Mouse (Mus musculus) megakaryocyte, adult 5-6 weeks (primary cell): ENCODE data around the gene Coq8a. TPM values are rescaled to one million over a fixed set of nuclear protein-coding genes. Genes with fewer than 3 reads are reported as not detected.

Experiments used
- ATAC-seq: 2 replicates; pipeline ENCODE4 v1.8.0; 2016; ENCODE audit warnings: mild to moderate bottlenecking, inconsistent platforms; ENCODE audit not compliant: poor library complexity, severe bottlenecking
- total RNA-seq, 2 experiments: library from RNA; stranded (forward) in 1 of 2; stranded (reverse) in 1 of 2; fragments of 153-499, 151-499 nt in 1 of 2; fragments of 221-1000, 200-1000 nt in 1 of 2; gene quantifications; 2 replicates each; pipeline versions ENCODE4 v1.2.3 to v1.2.4; 2015 to 2017

Coq8a gene
- total RNA-seq, 2 experiments from 2014 or later, result 0.84 to 1.5 TPM

DNA sequence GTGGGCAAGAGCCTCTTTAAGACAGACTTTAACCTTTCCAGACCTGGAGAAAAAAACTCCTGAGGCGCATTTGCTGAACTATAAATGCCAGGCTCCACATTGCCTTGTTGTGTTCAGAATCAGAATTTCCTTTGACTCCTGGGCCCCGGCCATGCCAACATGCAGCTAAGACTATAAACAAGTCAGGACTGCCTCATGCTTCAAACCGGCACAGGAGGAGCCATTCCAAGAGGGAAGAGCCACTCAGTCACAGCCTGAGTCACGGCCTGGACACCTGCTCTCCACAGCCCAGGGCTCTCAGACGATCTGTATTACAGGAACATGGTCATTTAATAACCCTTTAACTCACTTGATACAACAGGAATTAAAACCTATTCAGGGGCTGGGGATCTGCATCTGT, 1.3 kb upstream of the Coq8a start:
- ATAC-seq, result no peak

GRCm38 (mm10) chr1:180199715-180200050, 281 bp upstream of the Coq8a start:
- no peak for ATAC-seq

- ATAC-seq, result no peak
These were observed 1.4 kb downstream of the Coq8a start for GRCm38 (mm10) chr1:180197956-180198355.

DNA sequence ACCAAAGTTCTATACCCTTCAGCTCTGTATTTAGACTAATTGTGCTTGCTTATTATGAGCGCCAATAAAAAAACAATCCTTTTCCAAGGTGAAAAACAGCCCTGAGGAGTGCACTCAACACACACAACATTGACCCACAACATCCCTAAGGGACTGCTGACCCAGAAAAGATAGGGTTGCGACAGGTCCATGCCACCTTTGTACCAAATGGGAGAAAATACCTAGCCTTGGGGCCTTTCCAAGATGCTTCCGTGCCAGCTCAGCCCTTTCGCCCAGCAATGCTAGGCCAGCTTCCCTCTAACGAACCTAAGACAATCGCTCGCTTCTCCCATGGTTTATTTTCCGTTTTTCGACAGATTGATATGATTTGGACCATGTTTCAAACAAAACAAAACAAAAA, 2.9 kb downstream of the Coq8a start:
- no peak for ATAC-seq

DNA sequence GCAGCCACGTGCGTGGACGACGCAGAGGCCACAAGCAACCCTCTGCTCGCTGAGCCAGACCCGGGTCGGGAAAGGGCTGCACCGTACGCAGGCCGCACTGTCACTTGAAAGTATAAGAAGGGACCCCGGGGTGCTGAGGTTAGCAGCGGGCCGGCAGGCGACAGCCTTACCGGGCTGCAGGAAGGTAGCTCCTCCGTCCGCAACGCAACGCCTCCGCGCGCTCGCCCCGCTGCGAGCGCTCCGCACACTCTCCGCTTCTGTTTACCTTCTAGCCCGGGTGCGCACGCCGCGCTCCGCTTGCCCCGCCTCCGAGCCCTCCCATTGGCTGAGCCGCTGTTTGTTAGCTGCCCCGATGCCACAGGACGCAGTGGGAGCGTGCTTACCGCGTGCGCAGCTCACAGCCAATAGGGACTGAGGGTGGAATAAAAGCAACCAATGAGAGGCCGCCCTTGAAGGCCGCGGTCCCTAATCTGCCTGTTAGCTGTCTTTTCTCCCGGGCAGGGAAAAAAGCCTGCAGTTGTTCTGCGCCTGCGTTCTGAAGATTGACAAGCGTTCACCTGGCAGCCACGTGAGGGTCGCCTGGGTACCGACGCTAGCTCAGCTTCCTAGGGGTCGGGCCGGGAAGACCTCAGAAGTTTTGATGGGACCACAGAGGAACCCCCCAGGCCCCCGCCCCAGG, 3.6 kb downstream of the Coq8a start:
- peak; percentile 96 for ATAC-seq

GRCm38 (mm10) chr1:180194781-180195471, 4.5 kb downstream of the Coq8a start:
- ATAC-seq, result peak; percentile 8; the same call in 1 of the 2 replicates

- ATAC-seq, result no peak
These were observed 5.4 kb downstream of the Coq8a start for GRCm38 (mm10) chr1:180194048-180194447.

DNA sequence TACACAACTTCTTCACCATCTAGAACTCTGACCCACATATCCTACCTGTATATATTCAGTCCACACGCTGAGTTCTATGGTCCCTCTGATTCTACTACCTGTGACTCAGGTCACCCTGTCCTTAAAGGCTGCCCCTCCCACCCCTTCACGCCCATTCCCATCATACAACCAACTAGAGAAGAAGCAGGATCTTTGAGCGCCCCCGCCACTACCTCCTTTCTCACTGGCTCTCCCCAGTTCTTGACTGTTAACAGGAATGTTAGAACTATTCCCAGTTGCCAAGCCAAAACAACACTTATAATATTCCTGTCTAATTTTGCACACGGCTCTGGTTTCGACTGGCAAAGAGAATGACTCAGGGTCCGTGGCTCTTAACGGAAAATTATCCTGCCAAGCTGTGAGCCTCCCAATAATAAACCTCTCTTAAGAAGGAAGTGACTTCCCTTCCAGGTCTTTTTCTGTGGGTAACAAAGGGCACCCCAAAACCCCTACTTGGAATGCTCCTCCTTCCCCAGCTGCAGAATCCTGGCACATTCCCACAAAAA, 5.9 kb downstream of the Coq8a start:
- no peak for ATAC-seq

DNA sequence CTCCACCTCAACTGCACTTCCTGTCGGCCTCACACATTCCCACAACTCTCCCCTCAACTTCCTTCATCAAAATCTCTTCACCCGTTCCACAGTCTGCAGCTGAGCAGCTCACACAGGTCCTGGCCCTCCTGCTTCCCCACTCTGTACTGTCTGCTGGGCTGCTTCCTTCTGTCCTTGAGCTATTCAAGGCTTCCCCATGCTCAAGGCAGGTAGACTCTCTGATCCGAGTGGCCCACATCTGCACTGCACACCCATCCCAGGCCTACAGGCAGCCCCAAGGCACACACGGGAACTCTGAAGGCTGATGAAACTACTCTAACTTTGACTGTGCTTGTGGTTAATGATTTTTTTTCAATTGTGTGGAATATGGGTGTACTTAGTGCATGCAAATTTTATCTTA, 6.5 kb downstream of the Coq8a start:
- no peak for ATAC-seq

- no peak for ATAC-seq
These were observed 7.7 kb downstream of the Coq8a start for GRCm38 (mm10) chr1:180191651-180192220.

GRCm38 (mm10) chr1:180191112-180191511, 8.3 kb downstream of the Coq8a start:
- ATAC-seq, result no peak

DNA sequence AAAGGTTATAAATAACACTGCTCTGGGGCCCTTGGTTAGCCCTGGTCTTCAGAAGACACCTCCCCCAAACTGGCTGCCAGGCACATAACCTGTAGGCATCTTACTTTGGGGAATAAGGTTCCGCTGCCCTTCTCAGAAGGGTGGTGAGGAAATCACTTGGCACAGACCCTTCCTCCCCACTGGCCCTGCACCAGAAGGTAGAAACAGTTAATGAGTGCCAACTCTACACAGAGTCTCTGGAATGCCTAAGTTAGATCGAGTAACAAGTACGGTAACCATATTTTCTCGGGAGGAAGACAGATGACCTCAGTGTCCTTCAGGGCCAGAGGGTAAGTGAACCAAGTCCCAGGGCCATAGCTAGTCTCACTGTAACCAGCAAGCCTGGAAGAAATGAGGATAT, 10.5 kb downstream of the Coq8a start:
- ATAC-seq, result no peak

DNA sequence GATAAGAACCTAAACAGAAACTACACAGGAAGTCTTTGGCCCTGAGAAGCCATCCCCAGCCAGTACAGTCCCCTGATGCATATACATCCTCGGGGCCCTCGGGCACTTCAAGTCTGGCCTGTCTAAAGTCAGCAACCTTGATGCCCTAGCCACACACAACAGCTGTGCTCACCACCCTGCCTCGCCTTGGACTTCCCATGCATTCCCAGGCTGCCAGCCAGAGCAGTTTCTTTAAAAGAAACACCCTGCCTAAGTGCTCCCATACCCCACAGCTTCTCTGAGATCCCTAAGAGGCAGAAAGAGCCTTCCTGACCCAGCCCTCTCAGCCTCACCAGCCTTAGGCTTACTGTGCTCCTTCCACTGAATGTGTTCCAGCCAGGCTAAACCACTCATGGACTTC, 13.0 kb downstream of the Coq8a start:
- ATAC-seq, result no peak

DNA sequence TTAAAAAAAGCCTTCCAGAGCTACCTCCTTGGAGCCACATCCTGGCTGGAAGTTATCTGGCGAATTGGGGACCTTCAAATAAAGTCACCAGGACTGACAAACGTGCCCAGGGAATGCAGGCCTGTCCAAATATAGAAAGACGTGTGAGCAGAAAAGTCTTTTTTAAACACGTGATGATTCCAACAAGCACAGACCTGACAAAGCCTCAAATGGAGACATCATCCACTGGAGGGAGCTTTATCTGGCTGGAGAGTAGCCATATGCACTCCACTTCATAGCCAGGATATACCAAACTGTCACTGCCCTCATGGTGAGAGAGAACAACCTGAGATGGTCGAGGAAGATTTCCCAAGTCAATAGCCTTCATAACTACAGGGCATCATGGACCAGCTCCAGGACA, 13.5 kb downstream of the Coq8a start:
- ATAC-seq, result no peak

- ATAC-seq, result no peak
These were observed 14.6 kb downstream of the Coq8a start for GRCm38 (mm10) chr1:180184768-180185167.

DNA sequence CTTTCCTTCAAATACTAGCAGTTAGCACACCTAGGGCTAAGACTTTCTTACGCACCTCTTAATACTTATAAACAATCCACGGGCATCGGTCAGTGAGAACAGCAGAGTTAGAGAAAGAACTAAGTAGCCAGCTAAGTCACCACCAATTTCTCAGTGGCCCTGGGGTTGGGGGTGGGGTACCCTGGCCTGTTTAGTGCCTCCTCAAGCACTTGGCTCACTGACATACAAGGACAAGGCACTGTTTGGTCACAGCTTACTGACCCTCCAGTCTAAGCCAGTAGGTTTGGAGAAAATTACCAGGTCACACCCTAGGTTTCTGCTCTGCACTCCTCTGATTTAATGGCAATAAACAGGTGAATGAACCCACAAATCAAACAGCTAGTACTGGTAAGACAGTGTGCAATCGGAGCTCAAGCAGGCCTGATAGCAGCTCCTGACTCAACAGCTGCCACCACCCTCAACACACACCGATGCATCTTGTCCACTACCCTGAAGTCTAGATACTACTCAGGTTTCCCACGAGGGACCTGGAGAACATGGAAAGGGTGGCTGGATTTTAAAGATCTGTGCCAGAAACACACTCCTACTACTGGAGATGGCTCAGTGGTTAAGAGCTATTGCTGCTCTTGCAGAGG, 15.8 kb downstream of the Coq8a start:
- ATAC-seq, result no peak

DNA sequence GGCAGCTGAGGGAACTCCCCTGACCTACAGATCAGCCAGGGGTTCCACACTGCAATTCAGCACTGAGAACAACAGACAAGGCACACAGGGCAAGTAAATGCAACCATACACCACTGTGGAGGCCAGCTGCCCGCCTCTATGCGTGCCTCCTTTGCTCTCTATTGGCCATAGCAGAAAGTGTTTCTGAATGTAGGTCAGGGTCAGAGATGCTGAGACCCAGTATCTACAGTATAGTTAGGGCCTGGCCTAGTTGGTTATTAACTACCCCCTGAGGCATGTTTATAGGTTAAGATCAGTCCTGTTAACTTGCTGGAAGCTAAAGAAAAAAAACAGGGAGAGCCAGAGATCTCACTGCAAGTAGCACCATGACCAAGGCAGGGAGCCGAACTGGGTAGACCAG, 16.7 kb downstream of the Coq8a start:
- no peak for ATAC-seq

- ATAC-seq, result no peak
These were observed 17.5 kb downstream of the Coq8a start for GRCm38 (mm10) chr1:180181966-180182319.

- ATAC-seq, result no peak
These were observed 18.0 kb downstream of the Coq8a start for GRCm38 (mm10) chr1:180181304-180181965.

GRCm38 (mm10) chr1:180179840-180180239, 19.6 kb downstream of the Coq8a start:
- no peak for ATAC-seq

- ATAC-seq, result no peak
These were observed 20.3 kb downstream of the Coq8a start for GRCm38 (mm10) chr1:180179100-180179499.
